Mouse (Mus musculus) heart, postnatal 0 days (tissue): ENCODE results near the gene Epb41l4b. TPM values are rescaled to one million over a fixed set of nuclear protein-coding genes. Genes with fewer than 3 reads are reported as not detected.

ENCODE experiments used
- ATAC-seq: fragments of 200-750 bp; cut with Nextera tagmentation; 2 replicates; pipeline ENCODE4 v1.8.0; 2017; ENCODE audit warnings: low read depth, moderate number of reproducible peaks, moderate library complexity; ENCODE audit not compliant: insufficient read depth
- DNase-seq: peaks from one replicate; pipeline ENCODE4 v3.0.0-alpha.2; 2016; ENCODE audit warnings: low spot score
- H3K27ac ChIP-seq: fragments of 300-500 bp; sonication (generic); 2 replicates; pipeline ENCODE4 v1.5.1; 2014; ENCODE audit warnings: low read depth, mild to moderate bottlenecking
- H3K27me3 ChIP-seq: fragments of 300-500 bp; sonication (generic); 2 replicates; pipeline ENCODE4 v1.6.1; 2014; ENCODE audit warnings: low read length, mixed read lengths; ENCODE audit not compliant: control insufficient read depth, insufficient read depth
- H3K36me3 ChIP-seq: fragments of 300-500 bp; sonication (generic); replicated peaks from 2 replicates; pipeline ENCODE4 v1.6.1; 2014; ENCODE audit warnings: low read length, mixed read lengths; ENCODE audit not compliant: control insufficient read depth, insufficient read depth
- H3K4me1 ChIP-seq: fragments of 300-500 bp; sonication (generic); 2 replicates; pipeline ENCODE4 v1.6.1; 2014; ENCODE audit warnings: antibody characterized with exemption; ENCODE audit not compliant: control insufficient read depth, insufficient read depth
- H3K4me2 ChIP-seq: fragments of 300-500 bp; sonication (generic); 2 replicates; pipeline ENCODE4 v1.6.1; 2014; ENCODE audit warnings: low read depth, mild to moderate bottlenecking, low read length, moderate library complexity
- H3K4me3 ChIP-seq: fragments of 300-500 bp; sonication (generic); 2 replicates; pipeline ENCODE4 v1.5.1; 2014; ENCODE audit warnings: low read depth, low read length
- H3K9ac ChIP-seq: fragments of 300-500 bp; sonication (generic); replicated peaks from 2 replicates; pipeline ENCODE4 v1.6.1; 2014; ENCODE audit warnings: low read depth, low read length, mixed read lengths
- H3K9me3 ChIP-seq: fragments of 300-500 bp; sonication (generic); replicated peaks from 2 replicates; pipeline ENCODE4 v1.6.1; 2016; ENCODE audit warnings: low read length; ENCODE audit not compliant: control insufficient read depth
- CTCF ChIP-seq: IDR thresholded peaks from 2 replicates; pipeline ENCODE4 v1.5.1; 2016; ENCODE audit warnings: antibody characterized with exemption, control low read depth, low read depth
- EP300 ChIP-seq: IDR thresholded peaks from 2 replicates; pipeline ENCODE4 v1.6.1; 2016; ENCODE audit warnings: antibody characterized with exemption, low read depth
- WGBS: fragments of 180-500 bp; shearing (Covaris S2); extraction: QIAGEN DNeasy Blood & Tissue Kit; methylation state at CpG from one replicate; pipeline ENCODE4 v1.1.7; 2014; 5-methylcytosine and 5-hydroxymethylcytosine counted together
- polyA plus RNA-seq: library from polyadenylated mRNA; unstranded; fragments of >200 nt; fragmentation: Nextera tagmentation; extraction: Ambion mirVana; gene quantifications from 2 replicates; pipeline ENCODE4 v1.2.1, GENCODE M21; 2015
- total RNA-seq: library from RNA; depleted of rRNA; stranded (reverse); fragments of >200 nt; gene quantifications from 2 replicates; pipeline ENCODE4 v1.2.3, GENCODE M21; 2014; ENCODE audit warnings: low replicate concordance

Gene Epb41l4b
- total and polyA plus RNA-seq, 2 experiments from 2014 or later, result 0.19 to 0.37 TPM

DNA sequence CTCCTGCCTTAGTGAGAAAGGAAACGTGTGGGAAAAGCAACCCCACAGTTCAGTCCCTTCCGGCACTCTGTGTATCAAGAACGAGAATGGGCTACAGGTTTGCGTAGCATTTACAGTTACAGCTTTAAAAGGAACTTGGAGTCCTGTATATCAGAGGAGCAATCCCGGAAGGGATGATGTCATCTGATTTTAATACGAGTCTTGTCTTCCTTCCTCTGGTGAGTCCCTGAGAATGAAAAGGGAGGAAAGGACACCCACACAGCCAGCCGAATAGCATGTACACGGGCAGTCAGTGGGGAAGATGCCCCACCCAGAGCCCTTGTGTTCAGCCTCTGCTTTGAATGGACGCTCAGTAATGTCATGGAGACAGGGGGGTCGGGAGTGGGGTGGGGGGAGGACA is 115.3 kb downstream of the Epb41l4b start:
- Histone ChIP-seq H3K9ac (no peak overlapping the region), H3K27me3 (no peaks in the 10 kb centered on the region), H3K27ac (no peak overlapping the region), H3K4me3 (no peak overlapping the region), H3K4me2 (no peak overlapping the region), H3K4me1 (no peaks in the 10 kb centered on the region), H3K36me3 (no peaks in the 10 kb centered on the region), H3K9me3 (no peaks in the 10 kb centered on the region)
- ATAC-seq (no peak), DNase-seq (peak; percentile 9)
- WGBS, result 41% methylated on average over 10 of the region's 10 CpGs
- TF ChIP-seq CTCF, result no peak
- no peak for TF ChIP-seq EP300

GRCm38 (mm10) chr4:57023527-57023926 is 119.7 kb downstream of the Epb41l4b start:
- Histone ChIP-seq H3K4me1 (no peaks in the 10 kb centered on the region), H3K9ac (no peak overlapping the region), H3K36me3 (no peaks in the 10 kb centered on the region), H3K27me3 (no peaks in the 10 kb centered on the region), H3K27ac (no peak overlapping the region), H3K9me3 (no peaks in the 10 kb centered on the region), H3K4me3 (no peak overlapping the region), H3K4me2 (no peak overlapping the region)
- no peak for DNase-seq
- TF ChIP-seq CTCF, result no peak
- TF ChIP-seq EP300, result no peak
- ATAC-seq, result no peak
- WGBS, result 82% methylated on average over 3 of the region's 3 CpGs

DNA sequence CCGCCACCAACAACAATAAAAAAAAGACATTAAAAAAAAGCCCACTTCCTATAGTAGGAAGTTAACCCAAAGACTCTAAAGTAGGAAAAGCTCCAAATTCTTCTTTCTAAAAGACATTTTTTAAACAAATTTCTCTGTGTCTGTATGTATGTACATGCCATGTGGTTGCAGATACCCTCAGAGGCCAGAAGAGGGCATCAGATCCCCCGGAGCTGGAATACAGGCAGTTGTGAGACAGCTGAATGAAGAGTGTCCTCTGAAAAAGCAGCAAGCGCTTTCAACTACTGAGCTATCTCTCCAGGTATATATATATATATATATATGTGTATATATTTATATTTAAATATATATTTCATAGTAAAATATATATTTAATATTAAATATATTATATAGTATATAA is 121.9 kb downstream of the Epb41l4b start:
- H3K9ac ChIP-seq, result no peak overlapping the region
- H3K4me2 ChIP-seq, result no peak overlapping the region
- ATAC-seq (no peak), DNase-seq (no peak)
- no peak overlapping the region for H3K27ac ChIP-seq
- no peaks in the 10 kb centered on the region for H3K4me1 ChIP-seq
- H3K9me3 ChIP-seq, result no peaks in the 10 kb centered on the region
- WGBS, result 90% methylated on average over 3 of the region's 3 CpGs
- no peak overlapping the region for H3K4me3 ChIP-seq
- TF ChIP-seq EP300, result no peak
- TF ChIP-seq CTCF, result no peak
- no peaks in the 10 kb centered on the region for H3K36me3 ChIP-seq
- H3K27me3 ChIP-seq, result no peaks in the 10 kb centered on the region

- ATAC-seq, result 0 out of 2 replicates have a peak, but pooled peaks have one; percentile 44
- Histone ChIP-seq H3K27ac (no peak overlapping the region), H3K9me3 (no peaks in the 10 kb centered on the region), H3K9ac (no peak overlapping the region), H3K4me3 (no peak overlapping the region), H3K4me2 (no peak overlapping the region), H3K4me1 (no peaks in the 10 kb centered on the region), H3K27me3 (no peaks in the 10 kb centered on the region), H3K36me3 (no peaks in the 10 kb centered on the region)
- WGBS, result 30% methylated on average over 5 of the region's 5 CpGs
- TF ChIP-seq EP300, result no peak
- TF ChIP-seq CTCF, result peak; percentile 78
- peak; percentile 26 for DNase-seq
Observed at GRCm38 (mm10) chr4:57017229-57017628, 126.0 kb downstream of the Epb41l4b start.

GRCm38 (mm10) chr4:57016366-57017171 is 126.7 kb downstream of the Epb41l4b start:
- Histone ChIP-seq H3K4me1 (no peaks in the 10 kb centered on the region), H3K27ac (no peak overlapping the region), H3K9ac (no peak overlapping the region), H3K4me3 (no peak overlapping the region), H3K36me3 (no peaks in the 10 kb centered on the region), H3K4me2 (no peak overlapping the region), H3K9me3 (no peaks in the 10 kb centered on the region), H3K27me3 (no peaks in the 10 kb centered on the region)
- DNase-seq (no peak), ATAC-seq (no peak)
- TF ChIP-seq CTCF (no peak), EP300 (no peak)
- 50% methylated on average over 18 of the region's 18 CpGs for WGBS
